Mouse (Mus musculus): ENCODE measurements around the gene Wsb1. TPM values are rescaled to one million over a fixed set of nuclear protein-coding genes. Genes with fewer than 3 reads are reported as not detected.
A peak's percentile ranks its signal among the peaks of the same experiment; 100 is the strongest.
"Not testable (repeated sequence)": the region's sequence is repeated elsewhere in the genome, so short reads cannot be mapped to it uniquely, and the experiment has no call there.

Gene Wsb1
- total RNA-seq (2021) = 10 to 100 TPM; 32.1 to 44.6 TPM
- long read RNA-seq, experiment 1, transcript Wsb1-201 (9 exons, 2,476 nt) = major isoform, 10 of 24 reads
- long read RNA-seq, experiment 1, partial matches to known transcripts = 3 of 24 reads
- long read RNA-seq, experiment 1, other reads (novel, unspliced or antisense) = 9 of 24 reads
- long read RNA-seq, experiment 2, transcript Wsb1-201 (9 exons, 2,476 nt) = major isoform, 9 of 20 reads
- long read RNA-seq, experiment 2, partial matches to known transcripts = 3 of 20 reads
- long read RNA-seq, experiment 2, other reads (novel, unspliced or antisense) = 8 of 20 reads

DNA sequence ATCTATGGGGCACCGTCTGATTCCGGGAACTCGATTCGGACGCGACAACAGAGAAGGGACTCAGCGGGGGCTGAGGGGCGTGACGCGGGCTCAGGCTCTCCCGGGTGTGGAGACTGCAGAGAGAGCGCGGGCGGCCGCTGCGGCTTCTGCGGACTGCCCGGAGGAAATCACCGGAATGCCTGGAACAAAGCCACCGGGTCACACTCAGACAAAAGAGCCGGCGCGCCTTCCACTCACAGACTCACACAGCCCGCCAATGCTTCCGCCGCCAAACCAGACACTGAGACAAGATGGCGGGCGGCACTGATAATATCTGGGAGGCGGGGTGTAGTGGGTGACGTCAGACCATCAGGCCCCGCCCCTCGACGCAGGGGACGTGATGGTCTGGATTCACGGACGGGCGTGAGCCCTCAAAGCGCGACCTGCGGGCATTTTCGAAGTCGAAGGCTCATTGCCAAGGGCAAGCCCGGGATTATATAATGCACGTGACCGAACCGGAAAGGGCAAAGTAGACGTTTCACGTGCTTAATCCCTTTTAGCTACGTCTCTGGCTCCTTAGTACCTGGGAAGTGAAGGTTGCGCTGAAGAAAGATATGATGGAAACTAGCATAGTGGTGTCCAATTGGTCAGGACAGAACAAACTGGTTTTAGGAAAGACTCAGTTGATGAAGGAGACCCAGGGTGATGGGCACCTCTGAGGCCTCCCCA lies at the start of gene Wsb1:
Wsb1 (minus strand) TSS at position 281 of the 708 bp plus-strand sequence.
- DNase-seq = peak; percentile 92

DNA sequence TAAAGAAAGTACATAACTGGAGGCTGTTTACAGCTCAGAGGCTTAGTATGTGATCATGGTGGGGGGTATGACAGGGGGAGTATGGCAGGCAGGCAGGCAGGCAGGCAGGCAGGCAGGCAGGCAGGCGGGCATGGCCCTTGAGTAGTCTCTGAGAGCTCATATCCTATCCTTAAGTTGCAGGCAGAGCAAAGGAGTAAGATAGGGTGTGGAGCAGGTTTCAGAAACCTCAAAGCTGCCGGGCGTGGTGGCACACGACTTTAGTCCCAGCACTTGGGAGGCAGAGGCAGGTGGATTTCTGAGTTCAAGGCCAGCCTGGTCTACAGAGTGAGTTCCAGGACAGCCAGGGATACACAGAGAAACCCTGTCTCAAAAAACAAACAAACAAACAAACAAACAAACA lies 49.8 kb upstream of the Wsb1 start:
- not testable (repeated sequence) for DNase-seq

DNA sequence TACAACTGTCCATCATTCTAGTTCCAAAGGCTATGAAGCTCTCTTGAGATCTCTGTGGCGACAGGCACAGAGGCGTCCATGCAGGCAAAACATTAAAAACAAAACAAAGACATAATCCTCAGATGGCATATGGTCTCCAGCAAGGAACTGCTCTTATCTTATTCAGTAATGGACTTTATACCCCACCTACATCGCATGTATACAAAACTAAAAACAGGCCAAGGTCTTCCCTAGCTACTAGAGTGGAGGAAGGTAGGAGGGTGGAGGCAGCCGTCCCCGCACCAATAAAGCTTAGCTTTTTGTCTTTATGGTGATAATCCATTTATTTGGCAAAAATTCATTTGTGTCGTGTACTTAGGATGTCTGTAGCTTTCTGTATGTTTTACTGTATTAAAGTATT lies 48.6 kb upstream of the Wsb1 start:
- no peak for DNase-seq

DNA sequence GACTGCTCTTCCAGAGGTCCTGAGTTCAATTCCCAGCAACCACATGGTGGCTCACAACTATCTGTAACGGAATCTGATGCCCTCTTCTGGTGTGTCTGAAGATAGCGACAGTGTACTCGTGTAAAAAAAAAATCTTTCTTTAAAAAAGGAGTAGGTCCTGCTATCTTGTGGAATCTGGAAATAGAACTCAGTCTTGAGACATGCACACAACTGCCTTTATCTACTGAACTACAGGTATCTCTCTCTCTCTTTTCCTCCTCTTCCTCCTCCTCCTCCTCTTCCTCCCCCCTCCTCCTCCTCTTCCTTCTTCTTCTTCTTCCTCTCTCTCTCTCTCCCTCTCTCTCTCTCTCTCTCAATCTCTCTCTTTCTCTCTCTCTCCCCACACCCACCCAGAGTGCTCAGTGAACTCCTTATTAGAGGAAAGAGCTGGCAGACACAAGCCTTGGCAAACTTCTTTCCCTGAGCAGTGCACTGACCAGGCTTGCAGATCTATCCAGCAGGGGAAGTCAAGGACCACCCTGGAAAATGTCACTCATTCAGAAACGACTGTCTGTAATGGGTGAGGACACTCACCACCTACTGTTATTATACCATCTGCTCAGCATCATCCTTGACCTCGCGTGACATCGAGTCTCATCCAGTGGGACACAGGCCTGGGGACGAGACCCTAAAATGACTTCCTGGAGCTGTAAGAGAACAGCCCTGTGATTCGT lies 45.4 kb upstream of the Wsb1 start:
- no peak for DNase-seq

DNA sequence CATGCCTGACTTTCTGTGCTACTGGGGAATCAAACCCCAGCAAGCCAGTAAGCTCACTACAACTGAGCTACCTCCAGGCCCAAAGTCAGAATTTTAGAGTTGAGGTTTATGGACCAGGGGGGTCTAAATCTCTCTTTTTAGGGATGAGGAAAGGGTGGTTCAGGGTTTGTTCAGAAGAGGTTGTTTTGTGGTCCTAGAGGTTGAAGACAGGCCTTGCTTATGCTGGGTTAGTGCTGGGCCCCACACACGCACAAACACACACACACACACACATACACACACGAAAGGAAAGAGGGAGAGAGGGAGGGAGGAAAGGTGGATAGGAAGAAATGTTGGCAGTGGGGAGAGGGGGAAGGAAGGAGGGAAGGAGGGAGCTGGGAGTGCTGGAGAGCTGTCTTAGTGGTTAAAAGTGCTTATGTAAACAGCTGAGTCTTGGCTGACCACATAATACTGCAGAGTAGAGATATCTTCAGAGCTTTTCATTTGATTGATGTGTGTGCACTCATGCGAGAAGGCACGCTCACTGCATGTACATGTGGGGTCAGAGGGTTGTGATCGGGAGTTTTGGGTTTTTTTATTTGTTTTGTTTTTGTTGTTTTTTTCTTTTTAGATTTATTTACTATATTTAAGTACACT lies 42.5 kb upstream of the Wsb1 start, which contains the start of gene Gm9964:
Gm9964 (minus strand) TSS at position 51 of the 636 bp plus-strand sequence.
- DNase-seq = no peak

DNA sequence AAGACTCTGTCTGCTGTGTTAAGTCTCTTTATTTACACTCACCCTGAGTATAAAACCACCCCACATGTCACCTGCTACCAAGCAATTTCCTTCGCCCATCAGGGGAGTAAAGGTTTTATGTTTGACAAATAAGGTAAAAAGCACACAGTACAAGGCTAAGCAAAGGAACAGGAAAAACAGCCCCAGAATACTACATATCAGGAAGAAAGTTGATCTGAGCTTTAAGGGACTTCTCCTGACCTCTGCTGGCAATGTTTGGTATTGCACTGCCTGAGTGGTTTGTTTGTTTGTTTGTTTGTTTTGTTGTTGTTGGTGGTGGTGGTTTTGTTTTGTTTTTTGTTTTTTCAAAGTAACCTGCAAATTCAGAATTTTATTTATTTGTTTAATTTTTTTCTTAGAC lies 41.7 kb upstream of the Wsb1 start:
- DNase-seq = peak; percentile 51

DNA sequence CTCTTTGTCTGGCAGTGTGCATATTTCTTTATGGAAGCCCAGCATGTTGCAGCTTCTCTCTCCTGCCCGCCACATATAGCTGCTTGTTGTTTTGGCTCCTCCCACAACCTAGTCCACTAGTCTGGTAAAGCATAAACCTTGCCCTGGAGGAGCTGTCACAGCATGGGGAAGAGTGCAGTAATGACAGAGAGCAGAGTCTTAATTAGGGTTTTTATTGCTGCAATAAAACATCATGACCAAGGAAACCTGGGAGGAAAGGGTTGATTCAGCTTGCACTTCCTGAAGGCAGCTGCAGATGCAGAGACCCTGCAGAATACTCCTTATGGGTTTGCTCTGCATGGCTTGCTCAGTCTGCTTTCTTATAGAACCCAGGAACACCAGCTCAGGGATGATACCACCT lies 39.5 kb upstream of the Wsb1 start:
- DNase-seq = no peak

DNA sequence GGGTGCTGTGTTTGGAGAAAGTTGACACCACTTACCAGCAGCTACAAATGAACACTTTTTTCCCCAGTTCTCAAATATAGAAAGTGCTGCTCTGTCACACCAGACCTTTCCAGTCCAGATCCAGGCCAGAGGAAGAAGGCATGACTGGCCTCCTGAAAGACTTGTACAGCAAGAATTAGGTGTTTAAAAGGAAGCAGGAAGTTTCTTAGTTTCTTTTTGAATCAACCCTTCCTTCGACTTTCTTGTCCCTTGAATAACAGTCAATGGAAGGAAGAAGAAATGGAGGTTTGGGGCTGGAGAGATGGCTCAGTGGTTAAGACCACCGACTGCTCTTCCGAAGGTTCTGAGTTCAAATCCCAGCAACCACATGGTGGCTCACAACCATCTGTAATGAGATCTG lies 38.6 kb upstream of the Wsb1 start:
- DNase-seq = no peak

DNA sequence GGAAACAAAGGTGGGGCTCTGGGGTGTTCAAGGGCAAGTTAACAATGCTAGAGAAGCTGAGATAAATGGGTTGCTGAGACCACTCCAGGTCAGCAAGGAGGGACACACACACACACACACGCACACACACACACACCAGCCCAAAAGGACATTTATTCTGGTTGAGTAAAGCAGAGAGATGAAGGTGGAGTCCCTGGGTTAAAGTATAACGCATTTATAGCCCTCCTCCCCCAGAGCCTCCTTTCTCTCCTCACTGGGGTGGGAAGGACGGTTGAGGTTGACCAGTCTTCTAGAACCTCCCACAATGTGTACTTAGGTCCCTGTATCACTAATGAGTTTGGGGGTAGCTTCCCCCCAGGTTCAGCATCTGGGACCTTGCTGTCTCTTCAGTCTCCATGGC lies 37.7 kb upstream of the Wsb1 start:
- DNase-seq = no peak

DNA sequence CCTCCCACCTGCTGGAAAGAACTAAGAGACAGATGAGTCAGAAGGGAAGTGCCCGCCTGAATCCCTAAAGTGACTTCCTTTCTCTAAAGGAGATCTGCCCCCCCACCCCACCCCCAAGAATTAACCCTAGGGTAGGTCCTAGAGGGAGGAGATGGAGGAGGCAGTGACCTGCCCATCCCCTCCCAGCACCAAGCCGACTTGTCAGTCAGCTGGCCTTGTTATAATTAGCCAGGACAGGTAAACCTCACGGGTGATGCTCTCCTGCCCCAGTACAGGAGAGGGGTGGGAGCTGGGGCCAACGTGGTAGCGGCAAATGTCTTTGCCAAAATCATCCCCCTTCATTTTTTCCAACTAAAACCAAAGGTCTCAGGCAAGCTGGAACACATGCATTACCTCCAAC lies 37.2 kb upstream of the Wsb1 start:
- DNase-seq = no peak

DNA sequence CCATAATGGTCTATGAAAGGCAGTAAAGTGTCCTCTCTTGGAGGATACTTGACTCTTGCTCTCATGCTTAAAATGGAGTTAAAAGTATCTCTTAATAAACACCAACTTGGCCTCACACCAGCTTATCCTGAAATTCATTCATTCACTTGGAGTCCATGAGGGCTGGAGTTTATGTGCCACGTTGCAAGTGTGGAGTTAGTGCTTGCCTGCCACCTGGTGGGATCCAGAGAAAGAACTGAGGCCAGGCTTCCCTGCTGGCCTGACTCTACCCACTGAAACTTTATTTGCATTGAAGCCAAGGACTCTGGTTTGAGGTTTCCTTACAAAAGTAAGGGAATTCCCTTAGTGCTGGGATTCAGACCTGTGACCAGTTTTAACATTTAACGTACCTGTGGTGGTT lies 36.0 kb upstream of the Wsb1 start:
- no peak for DNase-seq

DNA sequence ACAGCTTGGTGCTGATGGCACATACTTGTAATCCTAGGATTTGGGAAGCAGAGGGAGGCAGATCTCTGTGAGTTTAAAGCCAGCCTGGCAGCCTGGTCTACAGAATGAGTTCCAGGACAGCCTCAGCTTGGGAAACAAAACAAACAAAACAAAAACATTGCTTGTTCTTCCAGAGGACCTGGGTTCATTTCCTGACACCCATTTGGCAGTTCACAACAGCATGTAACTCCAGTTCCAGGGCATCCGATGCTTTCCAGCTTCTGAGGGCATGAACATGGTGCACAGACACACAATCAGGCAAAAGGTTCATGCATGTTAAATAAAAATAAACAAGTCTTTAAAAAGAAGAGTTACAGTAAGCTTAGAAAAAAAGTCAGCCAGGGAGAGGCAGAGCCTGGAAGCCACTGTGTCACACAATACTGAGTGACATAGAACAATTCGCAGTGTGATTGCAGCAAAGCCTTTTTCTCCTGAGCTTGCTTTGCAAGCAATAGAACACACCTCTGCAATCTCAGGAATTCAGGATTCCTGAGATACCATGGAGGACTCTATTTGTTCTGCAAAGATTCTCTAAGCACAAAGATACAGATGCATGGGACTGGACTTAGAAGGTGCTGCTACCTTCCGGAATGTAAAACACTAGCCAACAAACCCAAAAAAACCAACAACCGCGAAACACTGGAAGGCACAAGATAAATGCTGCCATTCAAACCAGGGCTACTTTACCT lies 34.6 kb upstream of the Wsb1 start:
- no peak for DNase-seq

DNA sequence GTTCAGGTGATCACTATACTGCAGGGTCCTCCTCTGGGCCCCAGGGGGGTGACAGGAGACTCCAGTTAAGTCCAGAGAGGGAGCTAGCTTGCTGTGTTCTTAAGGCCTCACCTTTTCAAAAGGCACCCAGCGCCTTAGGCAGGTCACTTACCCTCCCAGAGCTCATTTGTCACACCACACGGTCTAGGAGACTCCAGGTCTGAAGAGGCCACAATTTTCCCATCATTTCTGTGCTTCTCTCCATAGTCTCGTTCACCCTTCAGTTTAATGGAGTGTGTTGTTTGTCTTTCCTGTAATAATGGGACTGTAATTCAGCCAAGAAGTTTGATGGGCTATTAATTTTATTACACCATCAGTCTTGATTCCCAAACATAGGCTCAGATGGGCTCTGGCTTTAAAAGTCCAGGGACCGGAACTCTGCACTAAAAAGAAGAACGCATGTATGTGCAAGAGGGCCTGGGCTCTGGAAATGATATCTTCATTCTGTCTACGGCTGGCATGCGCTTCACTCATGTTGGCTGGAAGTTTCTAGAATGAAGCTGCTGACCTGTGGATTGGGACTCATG lies 33.9 kb upstream of the Wsb1 start:
- DNase-seq = no peak

DNA sequence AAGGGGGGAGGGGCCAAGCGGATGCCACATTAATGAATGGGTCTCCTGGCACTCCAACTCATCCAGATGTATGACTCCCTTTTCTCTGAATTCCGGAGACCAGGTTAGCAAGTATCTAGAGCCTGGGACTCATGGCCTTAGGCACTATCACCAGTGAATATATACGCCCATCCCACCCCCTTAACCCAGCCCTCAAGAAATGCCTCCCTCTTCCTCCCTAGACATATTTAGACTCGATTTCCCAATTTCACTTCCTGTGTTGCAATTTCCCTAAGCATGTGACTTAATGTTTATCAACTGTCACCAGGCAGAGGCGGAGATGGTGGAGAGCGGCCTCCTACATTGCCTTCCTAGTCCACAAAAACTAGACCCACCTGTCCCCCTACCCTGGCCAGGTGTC lies 33.0 kb upstream of the Wsb1 start:
- DNase-seq = no peak

DNA sequence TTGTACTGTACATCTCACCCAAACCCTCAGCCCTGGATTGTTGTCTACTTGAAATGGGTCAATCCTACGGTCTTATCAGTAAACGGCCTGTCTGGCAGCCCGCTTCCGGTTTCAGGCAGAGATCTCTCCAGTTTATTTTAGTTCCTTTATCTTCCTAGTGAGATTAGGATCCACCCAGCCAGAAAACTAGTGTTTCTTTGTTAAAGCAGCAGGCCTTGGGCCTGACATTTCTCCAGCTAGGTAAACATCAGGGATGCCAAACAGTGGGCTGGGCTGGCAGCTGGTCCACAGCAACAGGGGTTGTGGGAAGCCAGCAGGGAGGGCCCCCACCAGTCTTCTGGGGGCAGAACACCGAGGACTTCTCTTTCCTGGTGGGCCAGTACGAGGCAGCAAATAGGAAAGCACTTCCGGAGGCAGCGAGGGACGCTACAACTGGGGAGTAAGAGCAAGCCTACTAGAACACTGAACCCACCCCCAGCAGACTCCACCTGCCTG lies 31.9 kb upstream of the Wsb1 start:
- no peak for DNase-seq

DNA sequence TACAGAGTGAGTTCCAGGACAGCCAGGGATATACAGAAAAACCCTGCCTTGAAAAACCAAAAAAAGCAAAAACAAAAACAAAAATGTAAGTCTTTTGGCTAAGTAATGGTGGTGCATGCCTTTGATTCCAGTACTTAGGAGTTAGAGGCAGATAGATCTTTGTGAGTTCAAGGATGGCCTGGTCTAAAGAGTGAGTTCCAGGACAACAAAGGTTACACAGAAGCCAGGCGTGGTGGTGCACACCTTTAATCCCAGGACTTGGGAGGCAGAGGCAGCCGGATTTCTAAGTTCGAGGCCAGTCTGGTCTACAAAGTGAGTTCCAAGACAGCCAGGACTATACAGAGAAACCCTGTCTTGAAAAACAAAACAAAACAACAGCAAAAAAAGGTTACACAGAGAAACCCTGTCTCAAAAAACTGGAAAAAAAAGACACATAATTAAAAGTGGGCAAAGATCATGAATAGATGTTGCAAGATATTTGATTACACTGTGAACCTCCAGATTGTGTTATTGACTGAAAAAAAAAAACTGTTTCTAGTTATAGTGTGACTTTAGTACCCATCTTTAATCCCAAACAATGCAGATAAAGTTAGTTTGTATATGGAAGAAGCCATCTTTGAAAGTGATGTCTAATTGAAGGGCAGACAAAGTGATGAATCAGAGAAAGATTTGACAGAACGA lies 29.0 kb upstream of the Wsb1 start:
- no peak for DNase-seq

DNA sequence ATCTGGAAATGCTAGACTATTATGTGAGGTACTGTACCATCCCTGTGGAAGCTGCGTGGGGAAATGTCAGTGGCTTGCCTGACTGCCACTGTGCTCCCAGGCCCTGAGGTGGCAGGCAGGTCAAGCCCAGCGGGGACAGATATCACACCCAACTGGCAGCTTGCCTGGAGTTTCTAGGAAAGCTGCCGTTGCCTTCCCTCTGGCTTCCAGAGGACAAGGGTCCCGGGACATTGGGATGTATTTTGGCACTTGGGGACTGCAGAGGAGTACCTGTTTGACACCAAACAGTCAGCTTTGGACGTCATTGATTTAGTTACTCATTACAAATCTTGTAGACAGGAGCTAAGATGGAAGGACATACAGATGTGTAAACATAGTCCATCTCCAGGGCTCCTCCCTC lies 26.9 kb upstream of the Wsb1 start:
- DNase-seq = no peak

DNA sequence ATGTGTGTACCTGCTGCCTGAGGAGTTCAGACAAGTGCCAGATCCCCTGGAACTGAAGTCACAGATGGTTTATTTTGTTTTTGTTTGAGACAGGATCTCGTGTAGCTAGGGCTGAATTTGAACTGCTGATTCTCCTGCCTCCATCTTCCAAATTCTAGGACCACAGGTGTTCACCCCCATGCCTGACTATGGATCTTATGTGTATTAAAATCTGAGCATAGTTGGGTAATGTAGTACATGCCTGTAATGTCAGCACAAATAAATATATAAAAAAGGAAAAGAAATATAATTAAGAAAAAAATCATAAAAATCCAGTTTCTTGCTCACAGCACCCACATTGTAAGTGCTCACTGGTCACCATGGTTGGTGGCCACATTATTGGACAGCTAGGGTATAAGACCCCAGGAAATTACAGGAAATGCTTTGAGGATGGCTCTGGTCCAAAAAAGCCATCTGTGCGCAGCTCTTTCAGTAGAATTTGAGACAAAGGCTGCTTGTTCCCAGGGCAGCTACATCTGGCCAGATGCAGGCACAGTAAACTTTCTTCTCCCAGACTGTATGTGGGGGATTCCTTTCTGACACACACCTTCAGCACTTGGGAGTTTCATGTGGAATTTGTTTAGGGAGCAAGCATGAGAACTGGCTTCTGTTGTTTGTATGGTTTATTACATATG lies 25.4 kb upstream of the Wsb1 start:
- DNase-seq = no peak

DNA sequence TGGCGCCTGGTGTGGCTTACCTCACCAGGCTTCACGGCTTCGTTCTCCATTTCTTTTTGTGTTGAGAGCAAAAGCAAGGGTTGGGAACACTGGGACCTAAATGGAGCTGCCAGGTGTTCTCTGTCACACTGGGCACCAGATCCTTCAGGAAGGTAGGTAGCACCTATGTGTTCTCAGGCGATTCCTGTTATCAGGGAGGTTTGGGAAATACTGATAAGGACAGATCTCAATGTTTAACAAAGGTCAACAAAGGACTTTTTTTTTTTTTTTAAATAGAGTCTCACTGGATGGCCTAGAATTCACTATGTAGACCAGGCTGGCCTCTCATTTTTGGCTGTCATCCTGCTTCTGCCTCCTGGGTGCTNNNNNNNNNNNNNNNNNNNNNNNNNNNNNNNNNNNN lies 19.3 kb upstream of the Wsb1 start:
- no peak for DNase-seq

DNA sequence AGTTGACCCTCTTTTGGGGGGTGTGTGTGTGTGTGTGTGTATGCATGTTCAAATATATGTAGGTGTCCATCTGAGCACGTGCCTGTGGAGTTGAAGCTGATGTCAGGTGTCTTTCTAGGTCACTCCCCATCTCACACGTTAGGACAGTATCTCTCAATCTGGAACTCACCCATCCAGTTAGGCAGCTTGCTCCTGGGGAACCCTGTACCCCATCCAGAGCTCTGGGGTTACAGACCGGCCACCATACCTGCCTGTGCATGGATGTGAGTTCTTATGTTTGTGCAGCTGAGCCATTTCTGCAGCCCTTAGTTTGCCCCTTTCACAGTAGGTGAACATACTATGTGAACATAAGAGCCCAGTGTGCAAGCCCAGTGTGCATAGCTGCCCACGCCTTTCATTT lies 18.6 kb upstream of the Wsb1 start:
- no peak for DNase-seq
